Mouse (Mus musculus) adrenal gland, postnatal 14 days (tissue): ENCODE results near the gene Ppp2r3d. TPM values are rescaled to one million over a fixed set of nuclear protein-coding genes. Genes with fewer than 3 reads are reported as not detected.
"Not testable (repeated sequence)": the region's sequence is repeated elsewhere in the genome, so short reads cannot be mapped to it uniquely, and the experiment has no call there.

Experiments used
- DNase-seq: peaks from one replicate; pipeline ENCODE4 v3.0.0; 2021; ENCODE audit warnings: mixed read lengths
- long read RNA-seq, 2 experiments: library from polyadenylated mRNA; stranded (forward); transcript quantifications; one replicate each; pipeline ENCODE4 v2.0.0; 2021
- total RNA-seq: library from RNA; stranded (reverse); gene quantifications from 2 replicates; pipeline ENCODE4 v1.2.3, GENCODE M21; 2021

Gene Ppp2r3d
- 89.6 and 104 TPM in 2 replicates for total RNA-seq
- long read RNA-seq, experiment 1, partial matches to known transcripts: 0 of 2 reads
- long read RNA-seq, experiment 1, other reads (novel, unspliced or antisense): 0 of 2 reads
- long read RNA-seq, experiment 2: 0 reads

DNA sequence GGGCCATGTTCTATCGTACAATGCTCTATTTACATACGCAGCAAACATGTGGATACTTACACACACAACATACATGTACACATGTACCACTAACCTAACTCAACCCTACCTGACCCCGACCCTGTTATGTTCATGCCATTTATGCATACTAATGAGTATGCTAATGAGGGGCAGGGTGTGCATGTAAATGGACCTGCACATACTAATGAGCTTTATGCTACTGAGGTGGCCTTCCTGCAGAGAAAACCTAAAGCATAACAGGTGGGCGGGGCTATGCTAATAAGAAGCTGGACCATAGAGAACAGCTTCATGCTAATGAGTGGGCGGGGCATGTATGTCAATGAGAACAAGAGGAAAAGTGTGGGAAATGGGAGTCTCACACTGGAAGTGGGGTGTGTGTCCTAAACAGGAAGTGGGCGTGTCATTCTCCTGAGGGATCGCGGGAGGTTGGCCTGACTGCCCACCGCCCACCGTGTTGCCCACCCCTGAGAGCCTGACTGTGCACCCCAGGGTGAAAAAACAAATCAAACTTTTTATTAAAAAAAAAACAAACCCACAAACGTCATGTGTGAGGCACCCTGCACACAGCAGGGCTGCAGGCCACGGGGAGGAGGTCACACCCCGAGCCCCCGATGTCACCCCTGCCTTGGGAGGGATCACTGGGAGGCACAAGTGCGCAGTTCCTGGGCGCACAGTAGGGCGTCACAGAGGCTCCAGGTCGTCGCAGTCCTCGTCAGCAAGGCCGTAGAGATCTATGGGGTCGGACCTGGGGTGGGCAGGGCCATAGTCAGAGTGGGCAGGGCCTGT lies at the start of gene Ppp2r3d:
Gene Ppp2r3d, minus strand, starts transcription at position 803 of the 807 bp plus-strand sequence.
- DNase-seq: peak; percentile 15

DNA sequence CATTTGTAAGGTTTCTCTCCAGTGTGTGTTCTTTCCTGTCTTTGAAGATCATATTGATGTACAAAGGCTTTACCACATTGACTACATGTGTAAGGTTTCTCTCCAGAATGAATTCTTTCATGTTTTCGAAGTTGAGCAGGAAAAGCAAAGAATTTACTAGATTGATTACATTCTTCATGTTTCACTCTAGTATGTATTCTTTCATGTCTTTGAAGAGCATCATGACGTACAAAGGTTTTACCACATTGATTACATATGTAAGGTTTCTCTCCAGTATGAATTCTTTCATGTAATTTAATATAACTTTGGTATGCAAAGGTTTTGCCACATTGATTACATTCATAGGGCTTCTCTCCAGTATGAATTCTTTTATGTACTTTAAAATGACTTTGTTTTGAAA lies 17.0 kb upstream of the Ppp2r3d start, which contains the start of gene Gm21836:
Gene Gm21836, minus strand, starts transcription at position 101 of the 400 bp plus-strand sequence.
- DNase-seq: not testable (repeated sequence)

DNA sequence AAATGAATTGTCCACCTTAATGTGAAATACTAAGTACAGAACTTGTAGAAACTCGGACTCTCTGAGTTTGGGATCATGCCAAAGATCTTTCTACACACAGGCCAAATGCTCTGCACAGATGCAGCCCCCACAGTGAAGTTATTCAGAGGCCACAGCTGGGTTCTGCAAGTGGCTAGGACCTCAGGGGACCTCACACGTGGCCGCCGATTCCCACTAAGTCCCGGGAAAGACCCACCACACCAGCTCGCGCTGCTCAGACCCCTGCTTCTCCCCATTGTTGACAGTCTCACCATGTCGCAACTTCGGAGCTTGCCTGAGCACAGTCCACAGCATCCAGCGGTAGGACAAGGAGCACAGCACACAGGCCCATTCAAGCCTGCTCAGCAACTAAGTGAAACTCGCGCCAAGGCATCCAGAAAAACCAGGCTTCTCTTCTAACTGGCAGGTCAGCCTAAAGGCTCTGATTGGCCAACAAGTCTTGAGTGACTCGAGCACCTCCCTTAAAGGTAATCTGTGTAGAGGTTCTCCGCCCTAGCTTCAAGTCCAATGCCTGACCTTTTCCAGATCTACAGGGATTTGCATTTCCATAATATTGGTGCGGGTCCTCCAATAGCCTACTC lies 3.8 kb upstream of the Ppp2r3d start:
- not testable (repeated sequence) for DNase-seq

GRCm38 (mm10) chr9:124478081-124478480 lies 1.4 kb upstream of the Ppp2r3d start:
- DNase-seq: peak; percentile 32

- DNase-seq: peak; percentile 9
Measured at GRCm38 (mm10) chr9:124475689-124476088, 1.0 kb downstream of the Ppp2r3d start.

- peak; percentile 65 for DNase-seq
Measured at GRCm38 (mm10) chr9:124456572-124456971, 20.1 kb downstream of the Ppp2r3d start.

DNA sequence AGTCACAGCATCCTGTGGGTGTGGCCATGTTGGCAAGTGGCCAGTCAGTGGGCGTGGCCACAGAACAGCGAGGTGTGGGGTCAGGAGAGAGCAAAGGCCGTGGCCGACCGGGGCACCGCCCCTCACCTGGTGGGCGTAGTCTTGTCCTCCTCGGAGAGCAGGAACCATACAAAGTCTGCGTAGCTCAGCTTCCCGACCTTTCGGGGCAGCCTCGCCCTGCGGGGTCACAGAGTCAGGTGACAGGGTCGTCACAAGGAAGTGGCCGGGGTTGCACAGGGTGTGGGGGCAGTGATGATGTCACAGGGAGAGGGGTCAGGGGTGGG lies 34.2 kb downstream of the Ppp2r3d start:
- peak; percentile 27 for DNase-seq

GRCm38 (mm10) chr9:124441681-124442532 lies 34.8 kb downstream of the Ppp2r3d start:
- DNase-seq: peak; percentile 47

GRCm38 (mm10) chr9:124440724-124441045 lies 36.0 kb downstream of the Ppp2r3d start:
- no peak for DNase-seq

DNA sequence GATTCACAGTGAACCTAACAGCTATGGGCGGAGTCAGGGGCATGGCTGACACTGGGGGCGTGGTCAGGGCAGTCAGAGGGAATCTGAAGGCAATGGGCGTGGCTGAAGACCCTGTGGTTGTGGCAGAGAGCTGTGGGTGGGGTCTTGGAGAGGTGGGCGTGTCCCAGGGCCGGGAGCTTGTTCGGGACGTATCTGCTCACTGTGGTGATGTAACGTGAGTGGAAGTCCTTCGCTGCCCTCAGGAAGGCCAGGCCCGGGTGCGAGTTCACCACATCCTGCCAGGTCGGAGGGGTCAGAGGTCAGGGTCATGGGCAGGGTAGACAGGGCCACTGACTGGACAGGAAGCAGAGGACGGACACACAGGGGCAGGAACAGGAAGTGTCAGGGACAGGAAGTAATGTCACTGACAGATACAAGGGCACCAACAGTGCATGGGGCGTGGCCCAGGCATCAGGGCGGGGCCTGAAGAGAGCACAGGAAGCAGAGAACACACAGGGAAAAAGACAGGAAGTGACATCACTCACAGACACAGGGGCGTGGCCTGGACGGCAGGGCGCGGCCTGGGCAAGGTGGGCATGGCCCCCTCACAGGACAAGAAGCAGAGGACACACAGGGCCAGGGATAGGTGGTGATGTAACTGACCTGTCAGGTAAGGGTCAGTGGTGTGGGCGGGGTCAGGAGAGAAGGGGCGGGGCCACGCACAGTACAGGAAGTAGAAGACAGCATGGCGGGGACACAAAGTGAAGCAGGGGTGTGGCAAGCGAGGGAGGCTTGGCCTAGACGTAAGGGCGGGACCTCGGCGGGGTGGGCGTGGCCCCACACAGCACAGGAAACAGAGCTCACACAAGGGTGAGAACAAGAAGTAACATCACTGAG lies 36.6 kb downstream of the Ppp2r3d start:
- peak; percentile 51 for DNase-seq

DNA sequence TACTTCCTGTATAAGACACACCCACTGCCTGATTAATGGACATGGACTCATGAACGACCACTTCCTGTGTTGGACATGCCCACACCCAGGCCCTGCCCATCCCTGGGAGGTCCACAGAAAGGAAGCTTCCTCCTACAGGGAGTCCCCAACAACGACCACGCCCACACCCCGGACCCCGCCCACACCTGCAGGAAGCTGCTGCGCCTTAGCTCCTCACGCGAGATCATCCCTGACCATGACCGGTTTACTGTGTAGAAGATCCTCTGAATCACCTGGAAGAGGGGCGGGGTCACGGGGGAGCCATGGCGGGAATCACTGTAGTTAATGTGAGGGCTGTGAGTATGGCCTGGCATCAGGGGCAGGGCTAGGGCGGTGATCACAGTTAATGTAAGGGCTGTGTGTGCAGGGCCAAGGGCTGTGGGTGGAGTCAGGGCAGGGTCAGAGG lies 37.3 kb downstream of the Ppp2r3d start:
- peak; percentile 39 for DNase-seq

DNA sequence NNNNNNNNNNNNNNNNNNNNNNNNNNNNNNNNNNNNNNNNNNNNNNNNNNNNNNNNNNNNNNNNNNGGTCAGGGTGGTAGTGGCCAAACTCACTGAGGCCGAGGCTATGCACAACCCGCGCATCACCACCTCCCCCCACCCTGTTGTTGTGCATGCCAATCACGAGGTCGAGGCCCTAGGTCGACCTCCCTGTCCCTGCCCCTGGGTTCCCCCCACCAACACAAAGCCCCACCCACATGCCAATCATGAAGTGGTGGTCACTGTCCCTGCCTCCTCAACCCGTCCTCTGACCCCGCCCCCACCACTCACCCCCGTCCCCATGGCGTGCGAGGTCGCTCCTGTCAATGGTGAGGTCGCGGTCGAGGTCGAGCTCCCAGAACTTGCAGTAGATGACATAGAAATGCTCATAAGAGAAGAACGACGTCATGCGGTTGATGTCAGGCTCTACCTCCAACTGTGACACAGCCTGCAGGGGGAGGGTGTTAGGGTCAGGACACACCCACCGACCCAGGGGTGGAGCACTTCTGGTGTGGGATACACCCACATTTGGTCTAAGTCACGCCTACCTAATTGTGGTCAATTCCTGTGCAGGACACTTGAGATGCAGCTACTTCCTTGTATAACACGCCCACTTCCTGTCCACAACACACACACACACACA lies 37.9 kb downstream of the Ppp2r3d start:
- peak; percentile 34 for DNase-seq

- DNase-seq: peak; percentile 98
Measured at GRCm38 (mm10) chr9:124425411-124425885, 51.2 kb downstream of the Ppp2r3d start.

DNA sequence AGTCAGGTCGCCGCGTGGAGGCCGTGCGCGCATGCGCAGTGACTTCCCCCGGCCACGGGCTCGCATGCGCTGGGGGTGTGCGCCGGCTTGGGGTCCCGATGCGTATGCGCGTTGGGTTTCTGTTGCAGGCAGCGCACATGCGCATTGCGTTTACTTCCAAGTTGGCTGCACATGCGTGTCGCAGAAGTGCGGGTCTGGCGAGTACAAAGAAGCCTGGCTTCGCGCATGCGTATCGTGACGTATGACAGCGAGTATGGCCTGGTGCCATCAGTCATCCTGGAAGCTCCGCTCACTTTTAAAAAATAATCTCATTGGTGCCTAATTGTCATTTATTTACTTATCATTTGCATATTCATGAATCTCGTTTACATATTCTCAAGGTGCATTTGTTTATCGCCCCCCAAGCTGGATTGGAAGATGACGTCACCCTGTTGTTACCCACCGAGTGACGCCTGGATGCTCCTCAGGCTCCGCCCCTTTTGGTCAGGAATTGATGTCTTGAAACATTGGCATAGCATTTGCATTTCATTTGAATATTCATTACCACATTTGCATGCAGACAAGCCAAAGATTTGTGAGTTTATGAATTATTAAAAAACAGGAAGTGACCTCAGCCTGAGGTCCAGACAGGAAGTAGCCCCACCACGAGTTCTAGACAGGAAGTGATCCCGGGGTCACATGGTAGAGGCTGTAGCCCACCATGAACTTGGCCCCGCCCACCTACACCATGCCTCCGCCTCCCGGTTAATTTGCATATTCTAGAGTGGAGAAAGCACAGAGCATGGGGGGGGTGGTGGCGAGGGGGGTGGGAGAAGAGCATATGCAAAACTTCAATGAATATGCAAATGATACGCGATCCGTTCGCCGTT lies 51.9 kb downstream of the Ppp2r3d start:
- peak; percentile 98 for DNase-seq

GRCm38 (mm10) chr9:124424292-124424541 lies 52.5 kb downstream of the Ppp2r3d start:
- DNase-seq: no peak

- DNase-seq: peak; percentile 98
Measured at GRCm38 (mm10) chr9:124423552-124424291, 53.0 kb downstream of the Ppp2r3d start.

DNA sequence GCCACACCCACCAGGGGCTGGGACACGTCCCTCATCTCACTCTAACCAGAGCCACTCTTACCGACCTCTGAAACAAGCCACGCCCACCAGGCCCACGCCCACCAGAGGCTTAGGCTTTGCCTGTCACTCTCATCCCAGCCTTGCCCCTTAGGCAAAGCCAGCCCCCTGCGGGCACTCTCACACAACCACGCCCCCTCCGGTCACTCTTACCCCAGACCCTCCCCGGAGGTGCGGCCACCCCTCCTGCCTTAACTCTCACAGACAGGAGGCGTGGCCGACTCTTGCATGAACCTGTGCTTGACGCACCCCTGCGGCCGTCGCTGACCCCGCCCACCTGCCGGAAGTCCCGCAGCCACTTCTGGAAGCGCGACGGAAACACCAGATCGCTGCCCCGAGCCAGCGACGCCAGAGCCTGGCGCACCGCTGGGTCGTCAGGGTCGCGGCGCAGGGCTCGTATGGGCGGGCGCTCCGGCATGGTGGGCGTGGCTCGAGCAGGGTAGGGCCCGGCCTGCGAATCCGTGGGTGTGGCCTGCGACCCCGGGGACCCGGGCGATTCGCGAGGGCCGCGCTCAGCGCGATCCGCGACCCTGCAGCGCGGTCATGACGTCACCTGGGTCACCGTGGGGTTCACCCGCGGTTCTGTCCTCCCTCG lies 53.7 kb downstream of the Ppp2r3d start:
- peak; percentile 99 for DNase-seq

DNA sequence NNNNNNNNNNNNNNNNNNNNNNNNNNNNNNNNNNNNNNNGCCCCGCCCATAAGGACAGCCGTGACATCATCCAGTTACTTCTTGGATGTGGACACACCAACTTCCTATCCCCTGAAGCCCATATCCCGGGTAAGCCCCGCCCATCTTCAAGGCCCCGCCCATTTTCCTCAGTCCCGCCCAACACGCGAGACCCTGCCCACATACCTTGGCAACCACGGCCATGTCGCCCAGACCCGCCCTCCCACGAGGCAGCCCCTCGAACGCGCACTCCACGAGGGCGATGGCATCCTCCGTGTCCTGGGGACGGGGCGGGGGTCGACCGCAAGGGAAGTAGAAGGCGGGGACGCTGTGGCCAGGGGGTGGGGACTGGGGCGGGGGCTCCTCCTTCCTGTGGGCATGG lies 54.3 kb downstream of the Ppp2r3d start:
- peak; percentile 87 for DNase-seq

DNA sequence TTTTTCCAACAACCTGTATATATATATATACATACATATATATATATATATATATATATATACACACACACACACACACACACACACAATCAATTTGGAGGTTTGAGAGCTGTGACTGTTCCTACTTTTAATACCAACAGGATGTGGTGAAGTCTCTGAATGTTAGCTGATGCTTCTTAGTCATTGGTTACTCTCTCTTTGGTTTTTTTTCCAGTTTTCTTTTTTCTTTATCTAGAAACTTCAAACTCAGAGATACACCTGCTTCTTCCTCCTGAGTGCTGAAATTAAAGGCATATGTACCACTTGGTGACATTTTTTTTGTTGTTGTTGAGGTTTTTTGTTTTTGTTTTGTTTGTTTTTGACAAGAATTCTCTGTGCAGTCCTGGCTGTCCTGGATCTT lies 63.8 kb downstream of the Ppp2r3d start:
- DNase-seq: no peak
